Mouse (Mus musculus) stomach, embryonic 16.5 days (tissue): ENCODE results near the gene E2f6. TPM values are rescaled to one million over a fixed set of nuclear protein-coding genes. Genes with fewer than 3 reads are reported as not detected.

Experiments
- ATAC-seq: fragments of 200-750 bp; cut with Nextera tagmentation; 2 replicates; pipeline ENCODE4 v1.8.0; 2017; ENCODE audit warnings: moderate number of reproducible peaks, moderate TSS enrichment; ENCODE audit not compliant: insufficient read depth, low FRiP score
- H3K27ac ChIP-seq: fragments of 300-500 bp; sonication (generic); 2 replicates; pipeline ENCODE4 v1.5.1; 2014; ENCODE audit warnings: low read length
- H3K27me3 ChIP-seq: fragments of 300-500 bp; sonication (generic); 2 replicates; pipeline ENCODE4 v1.6.1; 2014; ENCODE audit warnings: low read length, control low read depth, mixed read lengths; ENCODE audit not compliant: control insufficient read depth, insufficient read depth
- H3K36me3 ChIP-seq: fragments of 300-500 bp; sonication (generic); 2 replicates; pipeline ENCODE4 v1.6.1; 2014; ENCODE audit warnings: low read length; ENCODE audit not compliant: control insufficient read depth, insufficient read depth
- H3K4me1 ChIP-seq: fragments of 300-500 bp; sonication (generic); 2 replicates; pipeline ENCODE4 v1.6.1; 2014; ENCODE audit warnings: low read length, control low read depth, mixed read lengths; ENCODE audit not compliant: control insufficient read depth, insufficient read depth
- H3K4me2 ChIP-seq: fragments of 300-500 bp; sonication (generic); 2 replicates; pipeline ENCODE4 v1.6.1; 2014; ENCODE audit warnings: low read depth, low read length, mixed read lengths
- H3K4me3 ChIP-seq: fragments of 300-500 bp; sonication (generic); replicated peaks from 2 replicates; pipeline ENCODE4 v1.5.1; 2014; ENCODE audit warnings: mild to moderate bottlenecking, low read length
- H3K9ac ChIP-seq: fragments of 300-500 bp; sonication (generic); 2 replicates; pipeline ENCODE4 v1.6.1; 2014; ENCODE audit warnings: low read length
- H3K9me3 ChIP-seq: fragments of 300-500 bp; sonication (generic); replicated peaks from 2 replicates; pipeline ENCODE4 v1.6.1; 2016; ENCODE audit warnings: low read length, control low read depth; ENCODE audit not compliant: control insufficient read depth
- WGBS: fragments of 180-500 bp; shearing (Covaris S2); extraction: QIAGEN DNeasy Blood & Tissue Kit; methylation state at CpG from one replicate; pipeline ENCODE4 v1.1.7; 2014; 5-methylcytosine and 5-hydroxymethylcytosine counted together
- polyA plus RNA-seq: library from polyadenylated mRNA; unstranded; fragments of >200 nt; fragmentation: Nextera tagmentation; extraction: Ambion mirVana; gene quantifications from 2 replicates; pipeline ENCODE4 v1.2.1, GENCODE M21; 2015

E2f6 gene
- polyA plus RNA-seq, 1 experiment from 2014 or later = 27.9 TPM

DNA sequence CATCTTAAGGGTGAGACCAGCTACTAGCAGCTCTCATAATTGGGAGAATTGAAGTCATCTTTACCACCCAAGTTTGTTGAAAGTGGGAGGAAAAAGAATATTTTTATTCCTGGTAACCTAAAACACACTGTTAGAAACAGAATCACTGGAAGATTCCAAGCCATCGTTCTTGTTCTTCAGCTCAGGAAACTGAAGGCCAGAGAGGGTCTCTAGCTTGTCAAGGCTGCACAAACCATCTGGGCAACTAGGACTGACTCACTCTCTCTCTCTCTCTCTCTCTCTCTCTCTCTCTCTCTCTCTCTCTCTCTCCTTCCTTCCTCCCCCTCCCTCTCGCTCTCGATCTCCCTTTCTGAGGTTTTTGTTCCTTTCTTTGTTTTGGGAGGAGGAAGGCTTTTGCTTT, 50.2 kb downstream of the E2f6 start:
- Histone ChIP-seq H3K27ac (peak overlapping the region; percentile 60), H3K9me3 (no peaks in the 10 kb centered on the region), H3K4me2 (no peak overlapping the region), H3K9ac (no peak overlapping the region), H3K27me3 (no peaks in the 10 kb centered on the region), H3K4me1 (no peaks in the 10 kb centered on the region; the same call in 1 of the 2 replicates), H3K36me3 (no peaks in the 10 kb centered on the region), H3K4me3 (no peak overlapping the region)
- 34% methylated on average over 3 of the region's 3 CpGs for WGBS
- no peak for ATAC-seq

- Histone ChIP-seq H3K27ac (no peak overlapping the region), H3K4me2 (no peak overlapping the region), H3K36me3 (no peaks in the 10 kb centered on the region), H3K27me3 (no peaks in the 10 kb centered on the region), H3K4me1 (peaks cover 16% of the 10 kb centered on the region), H3K9me3 (no peaks in the 10 kb centered on the region), H3K4me3 (no peak overlapping the region), H3K9ac (no peak overlapping the region)
- no peak for ATAC-seq
- 70% methylated on average over 4 of the region's 4 CpGs for WGBS
Measured at GRCm38 (mm10) chr12:16864477-16864876, 53.7 kb downstream of the E2f6 start.

DNA sequence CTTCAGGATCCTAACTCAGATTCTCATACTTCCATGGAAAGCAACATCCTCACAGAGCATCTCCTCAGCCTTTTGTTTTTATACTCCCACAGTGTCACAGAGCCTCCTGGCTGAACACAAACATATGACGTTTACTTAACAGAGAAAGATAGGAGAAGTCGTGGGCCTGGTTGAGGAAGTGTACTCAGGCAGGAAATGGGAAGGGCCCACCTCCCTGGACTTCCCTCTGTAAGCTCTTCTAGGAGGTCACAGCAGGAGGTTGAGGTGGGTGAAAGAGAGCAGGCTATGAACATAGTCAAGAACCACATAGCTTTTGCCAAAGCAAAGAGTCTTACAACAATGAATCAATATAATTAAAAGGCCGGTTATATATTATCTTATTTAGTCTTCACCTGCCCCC, 55.1 kb downstream of the E2f6 start:
- H3K9me3 ChIP-seq = no peaks in the 10 kb centered on the region
- peaks cover 29% of the 10 kb centered on the region for H3K4me1 ChIP-seq
- H3K9ac ChIP-seq = no peak overlapping the region
- ATAC-seq = no peak
- H3K4me3 ChIP-seq = no peak overlapping the region
- WGBS = 28% methylated on average over 3 of the region's 3 CpGs
- H3K36me3 ChIP-seq = no peaks in the 10 kb centered on the region
- H3K4me2 ChIP-seq = no peak overlapping the region
- no peak overlapping the region for H3K27ac ChIP-seq
- no peaks in the 10 kb centered on the region for H3K27me3 ChIP-seq

DNA sequence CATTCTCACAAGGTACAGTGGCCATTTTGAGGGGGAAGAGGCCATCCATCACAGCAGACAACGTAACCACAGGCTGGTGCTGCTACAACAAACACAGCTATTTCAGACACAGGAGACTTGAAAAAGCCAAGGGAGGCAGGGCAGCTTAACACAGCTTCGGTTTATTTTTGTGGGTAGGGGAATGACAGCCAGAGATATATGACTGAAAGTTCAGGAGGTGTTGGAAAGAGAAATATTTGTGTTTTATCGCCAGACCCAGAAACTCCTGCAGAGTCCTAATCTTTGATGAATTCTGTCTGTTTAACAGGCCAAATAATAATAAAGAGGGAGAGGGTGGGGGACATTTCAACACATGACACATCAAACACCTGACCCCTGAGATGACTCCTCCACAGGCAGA, 55.7 kb downstream of the E2f6 start:
- Histone ChIP-seq H3K9me3 (peaks cover 4% of the 10 kb centered on the region; the same call in 1 of the 2 replicates), H3K4me2 (no peak overlapping the region), H3K9ac (no peak overlapping the region), H3K4me1 (peaks cover 32% of the 10 kb centered on the region), H3K4me3 (no peak overlapping the region), H3K36me3 (no peaks in the 10 kb centered on the region), H3K27ac (peak overlapping the region; percentile 15; the same call in 1 of the 2 replicates), H3K27me3 (no peaks in the 10 kb centered on the region)
- ATAC-seq = no peak
- WGBS = 7% methylated on average over 3 of the region's 3 CpGs

DNA sequence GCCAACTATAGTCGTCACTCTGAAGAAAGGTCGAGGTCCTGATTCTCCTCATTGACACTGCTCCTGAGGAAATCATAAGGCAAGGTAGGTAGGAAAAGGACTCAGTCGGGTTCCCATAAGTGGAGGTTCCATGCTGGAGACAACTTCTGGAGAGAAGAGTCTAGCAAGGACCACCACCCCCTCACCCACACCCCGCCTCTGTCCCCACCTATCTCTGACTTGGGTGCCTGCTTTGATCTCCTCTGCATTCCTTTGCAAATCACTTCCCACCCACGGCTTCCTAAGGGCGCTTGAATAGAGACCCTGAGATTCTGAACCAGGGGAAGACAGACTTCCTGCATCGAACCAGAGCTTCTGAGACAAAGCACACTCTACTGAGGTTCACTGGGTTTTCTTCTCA, 56.5 kb downstream of the E2f6 start:
- no peak for ATAC-seq

DNA sequence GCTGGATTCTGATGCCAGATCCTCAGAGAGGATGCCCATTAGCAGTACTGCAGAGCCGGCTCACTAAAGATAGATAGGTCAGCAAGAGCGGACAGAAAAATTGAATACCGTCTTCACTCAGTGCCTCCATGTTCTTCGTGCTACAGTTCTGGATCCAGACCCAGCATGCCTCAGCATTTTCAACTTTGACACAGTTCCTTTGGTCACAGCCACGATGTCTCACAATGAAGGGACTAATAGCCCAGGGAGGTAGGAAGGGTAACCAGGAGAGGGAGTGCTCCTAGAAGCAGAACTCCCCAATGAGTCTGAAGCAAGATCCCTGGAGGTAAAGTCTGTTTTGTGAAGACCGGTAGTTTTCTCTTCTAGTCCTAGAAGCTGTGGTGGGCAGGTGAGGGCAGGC, 57.9 kb downstream of the E2f6 start:
- no peak for ATAC-seq
- H3K4me3 ChIP-seq = no peak overlapping the region
- H3K27me3 ChIP-seq = no peaks in the 10 kb centered on the region
- WGBS = 79% methylated on average over 6 of the region's 6 CpGs
- H3K4me1 ChIP-seq = peaks cover 46% of the 10 kb centered on the region
- peaks cover 4% of the 10 kb centered on the region; the same call in 1 of the 2 replicates for H3K9me3 ChIP-seq
- H3K36me3 ChIP-seq = no peaks in the 10 kb centered on the region
- H3K4me2 ChIP-seq = no peak overlapping the region
- no peak overlapping the region for H3K27ac ChIP-seq
- H3K9ac ChIP-seq = no peak overlapping the region

More for the DNA sequence above, 56.5 kb downstream of the E2f6 start:
- no peak overlapping the region for H3K27ac ChIP-seq
- peaks cover 37% of the 10 kb centered on the region for H3K4me1 ChIP-seq
- no peak overlapping the region for H3K4me3 ChIP-seq
- no peak overlapping the region for H3K9ac ChIP-seq
- H3K27me3 ChIP-seq = no peaks in the 10 kb centered on the region
- H3K36me3 ChIP-seq = no peaks in the 10 kb centered on the region
- no peak overlapping the region for H3K4me2 ChIP-seq
- 59% methylated on average over 7 of the region's 7 CpGs for whole genome bisulfite sequencing
- peaks cover 4% of the 10 kb centered on the region; the same call in 1 of the 2 replicates for H3K9me3 ChIP-seq

- Histone ChIP-seq H3K27me3 (no peaks in the 10 kb centered on the region), H3K4me3 (no peak overlapping the region), H3K4me1 (peaks cover 51% of the 10 kb centered on the region), H3K27ac (peak overlapping the region; percentile 93), H3K9ac (no peak overlapping the region), H3K9me3 (peaks cover 4% of the 10 kb centered on the region; the same call in 1 of the 2 replicates), H3K4me2 (no peak overlapping the region), H3K36me3 (no peaks in the 10 kb centered on the region)
- WGBS = 61% methylated on average over 8 of the region's 8 CpGs
- ATAC-seq = no peak
Measured at GRCm38 (mm10) chr12:16869091-16869778, 58.5 kb downstream of the E2f6 start.

DNA sequence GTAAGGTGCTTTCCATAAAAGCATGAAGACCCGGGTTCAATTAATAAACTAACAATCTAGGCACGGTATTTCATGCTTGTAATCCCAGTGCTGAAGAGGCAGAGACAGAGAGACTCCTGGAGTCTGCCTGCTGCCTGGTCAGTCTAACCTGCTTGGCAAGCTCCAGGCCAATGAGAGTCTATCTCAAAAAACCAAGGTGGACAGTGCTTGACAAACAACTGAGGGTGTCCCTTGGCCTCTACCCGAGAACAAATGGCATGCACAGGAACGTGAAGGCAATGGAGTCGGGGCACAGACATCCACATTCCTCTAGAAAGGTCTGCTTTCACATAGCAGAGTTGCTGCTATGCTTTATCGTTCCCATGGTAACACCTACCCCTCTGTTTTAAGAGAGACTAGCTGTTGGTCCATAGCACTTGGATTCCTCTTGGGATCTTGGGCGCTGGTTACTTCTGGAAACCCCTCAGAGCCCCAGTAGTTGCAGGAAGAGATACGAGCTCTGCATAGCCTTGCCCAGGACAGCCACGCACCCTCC, 59.2 kb downstream of the E2f6 start:
- H3K27me3 ChIP-seq = no peaks in the 10 kb centered on the region
- H3K4me2 ChIP-seq = peak overlapping the region; percentile 3; the same call in 1 of the 2 replicates
- H3K36me3 ChIP-seq = no peaks in the 10 kb centered on the region
- 0 out of 2 replicates have a peak overlapping the region, but pooled peaks have one; percentile 10 for H3K9ac ChIP-seq
- H3K4me1 ChIP-seq = peaks cover 58% of the 10 kb centered on the region
- no peak overlapping the region for H3K4me3 ChIP-seq
- WGBS = 34% methylated on average over 9 of the region's 9 CpGs
- H3K9me3 ChIP-seq = peaks cover 4% of the 10 kb centered on the region; the same call in 1 of the 2 replicates
- H3K27ac ChIP-seq = peak overlapping the region; percentile 93
- no peak for ATAC-seq

GRCm38 (mm10) chr12:16870405-16871068, 59.8 kb downstream of the E2f6 start:
- peaks cover 4% of the 10 kb centered on the region; the same call in 1 of the 2 replicates for H3K9me3 ChIP-seq
- H3K4me1 ChIP-seq = peaks cover 64% of the 10 kb centered on the region
- ATAC-seq = peak; percentile 67
- H3K9ac ChIP-seq = 0 out of 2 replicates have a peak overlapping the region, but pooled peaks have one; percentile 10
- H3K27me3 ChIP-seq = no peaks in the 10 kb centered on the region
- peak overlapping the region; percentile 93 for H3K27ac ChIP-seq
- H3K4me2 ChIP-seq = peak overlapping the region; percentile 12; the same call in 1 of the 2 replicates
- 23% methylated on average over 8 of the region's 8 CpGs for WGBS
- H3K4me3 ChIP-seq = no peak overlapping the region
- no peaks in the 10 kb centered on the region for H3K36me3 ChIP-seq
